Mouse (Mus musculus): Measurements from ENCODE around the gene Mettl6. TPM values are rescaled to one million over a fixed set of nuclear protein-coding genes. Genes with fewer than 3 reads are reported as not detected.
A peak's percentile ranks its signal among the peaks of the same experiment; 100 is the strongest.

The Mettl6 gene
- 38.7 and 42.9 TPM in 2 replicates for polyA plus RNA-seq (2015; fragmentation: Nextera tagmentation; extraction: Ambion mirVana)

- Histone ChIP-seq H3K9ac (peak within 1 kb of the TSS; percentile 94), H3K4me1 (peaks cover 45% of the 10 kb centered on the region), H3K27me3 (replicated peaks) (no peaks in the 10 kb centered on the region), H3K36me3 (peaks cover 51% of the 10 kb centered on the region), H3K27ac (replicated peaks) (peak within 1 kb of the TSS; percentile 87), H3K4me3 (peak within 1 kb of the TSS; percentile 85), H3K9me3 (no peaks in the 10 kb centered on the region), H3K4me2 (peak within 1 kb of the TSS; percentile 89)
- WGBS = under 1% methylated on average over 49 of the region's 49 CpGs
- ATAC-seq (ENCODE audit: extremely low read depth, insufficient number of reproducible peaks, low FRiP score, low TSS enrichment) = peak; percentile 82
Observed at GRCm38 (mm10) chr14:31494975-31495455, at the start of gene Mettl6. TSS of gene Mettl6 (minus strand) at chr14:31495040.

GRCm38 (mm10) chr14:31543885-31544442 lies 49.1 kb upstream of the Mettl6 start:
- Histone ChIP-seq H3K27ac (replicated peaks) (no peak overlapping the region), H3K27me3 (replicated peaks) (peaks cover 11% of the 10 kb centered on the region; the same call in 1 of the 2 replicates), H3K36me3 (peaks cover 11% of the 10 kb centered on the region), H3K4me1 (peaks cover 9% of the 10 kb centered on the region; the same call in 1 of the 2 replicates), H3K4me3 (no peak overlapping the region), H3K9ac (no peak overlapping the region), H3K9me3 (no peaks in the 10 kb centered on the region), H3K4me2 (no peak overlapping the region)
- ATAC-seq (ENCODE audit: extremely low read depth, insufficient number of reproducible peaks, low FRiP score, low TSS enrichment) = no peak
- WGBS = 72% methylated on average over 11 of the region's 11 CpGs

GRCm38 (mm10) chr14:31537298-31537697 lies 42.5 kb upstream of the Mettl6 start:
- no peak for ATAC-seq (ENCODE audit: extremely low read depth, insufficient number of reproducible peaks, low FRiP score, low TSS enrichment)
- H3K4me1 ChIP-seq = peaks cover 5% of the 10 kb centered on the region; the same call in 1 of the 2 replicates
- no peaks in the 10 kb centered on the region for H3K27me3 ChIP-seq (replicated peaks)
- 0 out of 2 replicates have a peak, but pooled peaks cover 3% of the 10 kb centered on the region for H3K36me3 ChIP-seq
- no peak overlapping the region for H3K9ac ChIP-seq
- H3K9me3 ChIP-seq = no peaks in the 10 kb centered on the region
- H3K4me2 ChIP-seq = no peak overlapping the region
- H3K27ac ChIP-seq (replicated peaks) = no peak overlapping the region
- H3K4me3 ChIP-seq = no peak overlapping the region
- WGBS = 57% methylated on average over 6 of the region's 6 CpGs

- H3K27me3 ChIP-seq (replicated peaks) = 0 out of 2 replicates have a peak, but pooled peaks cover 4% of the 10 kb centered on the region
- H3K36me3 ChIP-seq = 0 out of 2 replicates have a peak, but pooled peaks cover 3% of the 10 kb centered on the region
- no peak overlapping the region for H3K4me2 ChIP-seq
- peaks cover 7% of the 10 kb centered on the region; the same call in 1 of the 2 replicates for H3K4me1 ChIP-seq
- 63% methylated on average over 3 of the region's 3 CpGs for WGBS
- ATAC-seq (ENCODE audit: extremely low read depth, insufficient number of reproducible peaks, low FRiP score, low TSS enrichment) = no peak
- H3K27ac ChIP-seq (replicated peaks) = no peak overlapping the region
- no peak overlapping the region for H3K4me3 ChIP-seq
- H3K9me3 ChIP-seq = no peaks in the 10 kb centered on the region
- H3K9ac ChIP-seq = no peak overlapping the region
Observed at GRCm38 (mm10) chr14:31532656-31533055, 37.8 kb upstream of the Mettl6 start.

GRCm38 (mm10) chr14:31531506-31532148 lies 36.8 kb upstream of the Mettl6 start:
- Histone ChIP-seq H3K9ac (no peak overlapping the region), H3K9me3 (no peaks in the 10 kb centered on the region), H3K27me3 (replicated peaks) (0 out of 2 replicates have a peak, but pooled peaks cover 4% of the 10 kb centered on the region), H3K4me3 (no peak overlapping the region), H3K4me2 (no peak overlapping the region), H3K4me1 (peaks cover 7% of the 10 kb centered on the region; the same call in 1 of the 2 replicates), H3K27ac (replicated peaks) (peak overlapping the region; percentile 10; the same call in 1 of the 2 replicates), H3K36me3 (0 out of 2 replicates have a peak, but pooled peaks cover 3% of the 10 kb centered on the region)
- 50% methylated on average over 12 of the region's 12 CpGs for WGBS
- no peak for ATAC-seq (ENCODE audit: extremely low read depth, insufficient number of reproducible peaks, low FRiP score, low TSS enrichment)

- Histone ChIP-seq H3K4me3 (no peak overlapping the region), H3K27ac (replicated peaks) (no peak overlapping the region), H3K4me1 (peaks cover 7% of the 10 kb centered on the region; the same call in 1 of the 2 replicates), H3K4me2 (no peak overlapping the region), H3K9ac (no peak overlapping the region), H3K27me3 (replicated peaks) (0 out of 2 replicates have a peak, but pooled peaks cover 4% of the 10 kb centered on the region), H3K36me3 (peaks cover 7% of the 10 kb centered on the region), H3K9me3 (no peaks in the 10 kb centered on the region)
- no peak for ATAC-seq (ENCODE audit: extremely low read depth, insufficient number of reproducible peaks, low FRiP score, low TSS enrichment)
- 72% methylated on average over 4 of the region's 4 CpGs for WGBS
Observed at GRCm38 (mm10) chr14:31530847-31531246, 36.0 kb upstream of the Mettl6 start.

- 0 out of 2 replicates have a peak, but pooled peaks cover 4% of the 10 kb centered on the region for H3K27me3 ChIP-seq (replicated peaks)
- H3K9me3 ChIP-seq = no peaks in the 10 kb centered on the region
- H3K4me1 ChIP-seq = no peaks in the 10 kb centered on the region
- H3K27ac ChIP-seq (replicated peaks) = no peak overlapping the region
- H3K4me2 ChIP-seq = no peak overlapping the region
- H3K36me3 ChIP-seq = peaks cover 15% of the 10 kb centered on the region
- no peak for ATAC-seq (ENCODE audit: extremely low read depth, insufficient number of reproducible peaks, low FRiP score, low TSS enrichment)
- no peak overlapping the region for H3K4me3 ChIP-seq
- 61% methylated on average over 7 of the region's 7 CpGs for WGBS
- H3K9ac ChIP-seq = no peak overlapping the region
Observed at GRCm38 (mm10) chr14:31525040-31525810, 30.4 kb upstream of the Mettl6 start.

- H3K4me3 ChIP-seq = no peak overlapping the region
- no peaks in the 10 kb centered on the region for H3K9me3 ChIP-seq
- WGBS = 46% methylated on average over 2 of the region's 2 CpGs
- no peak overlapping the region for H3K4me2 ChIP-seq
- H3K36me3 ChIP-seq = peaks cover 15% of the 10 kb centered on the region
- ATAC-seq (ENCODE audit: extremely low read depth, insufficient number of reproducible peaks, low FRiP score, low TSS enrichment) = no peak
- peaks cover 7% of the 10 kb centered on the region; the same call in 1 of the 2 replicates for H3K4me1 ChIP-seq
- no peak overlapping the region for H3K27ac ChIP-seq (replicated peaks)
- no peak overlapping the region for H3K9ac ChIP-seq
- no peaks in the 10 kb centered on the region for H3K27me3 ChIP-seq (replicated peaks)
Observed at GRCm38 (mm10) chr14:31521318-31521717, 26.5 kb upstream of the Mettl6 start.

GRCm38 (mm10) chr14:31519165-31519564 lies 24.3 kb upstream of the Mettl6 start:
- Histone ChIP-seq H3K27me3 (replicated peaks) (no peaks in the 10 kb centered on the region), H3K36me3 (peaks cover 6% of the 10 kb centered on the region; the same call in 1 of the 2 replicates), H3K4me1 (peaks cover 7% of the 10 kb centered on the region; the same call in 1 of the 2 replicates), H3K9ac (no peak overlapping the region), H3K4me3 (no peak overlapping the region), H3K27ac (replicated peaks) (no peak overlapping the region), H3K4me2 (peak overlapping the region; percentile 39; the same call in 1 of the 2 replicates), H3K9me3 (peaks cover 10% of the 10 kb centered on the region; the same call in 1 of the 2 replicates)
- 28% methylated on average over 3 of the region's 3 CpGs for WGBS
- ATAC-seq (ENCODE audit: extremely low read depth, insufficient number of reproducible peaks, low FRiP score, low TSS enrichment) = no peak

GRCm38 (mm10) chr14:31515895-31516294 lies 21.1 kb upstream of the Mettl6 start:
- 79% methylated on average over 2 of the region's 2 CpGs for WGBS
- peaks cover 13% of the 10 kb centered on the region; the same call in 1 of the 2 replicates for H3K36me3 ChIP-seq
- H3K27ac ChIP-seq (replicated peaks) = no peak overlapping the region
- no peak overlapping the region for H3K9ac ChIP-seq
- H3K27me3 ChIP-seq (replicated peaks) = no peaks in the 10 kb centered on the region
- H3K9me3 ChIP-seq = peaks cover 10% of the 10 kb centered on the region; the same call in 1 of the 2 replicates
- H3K4me2 ChIP-seq = no peak overlapping the region
- no peak overlapping the region for H3K4me3 ChIP-seq
- H3K4me1 ChIP-seq = peaks cover 7% of the 10 kb centered on the region; the same call in 1 of the 2 replicates
- ATAC-seq (ENCODE audit: extremely low read depth, insufficient number of reproducible peaks, low FRiP score, low TSS enrichment) = no peak

- no peak overlapping the region for H3K4me2 ChIP-seq
- 89% methylated on average over 3 of the region's 3 CpGs for WGBS
- H3K4me1 ChIP-seq = 0 out of 2 replicates have a peak, but pooled peaks cover 6% of the 10 kb centered on the region
- no peaks in the 10 kb centered on the region for H3K27me3 ChIP-seq (replicated peaks)
- no peak for ATAC-seq (ENCODE audit: extremely low read depth, insufficient number of reproducible peaks, low FRiP score, low TSS enrichment)
- H3K36me3 ChIP-seq = peaks cover 63% of the 10 kb centered on the region
- no peak overlapping the region for H3K27ac ChIP-seq (replicated peaks)
- no peak overlapping the region for H3K9ac ChIP-seq
- H3K4me3 ChIP-seq = no peak overlapping the region
- H3K9me3 ChIP-seq = peaks cover 10% of the 10 kb centered on the region; the same call in 1 of the 2 replicates
Observed at GRCm38 (mm10) chr14:31510322-31510721, 15.5 kb upstream of the Mettl6 start.
